Mouse (Mus musculus) heart, postnatal 4 days (tissue): ENCODE results near the gene Banp. TPM values are rescaled to one million over a fixed set of nuclear protein-coding genes. Genes with fewer than 3 reads are reported as not detected.

Experiments used
- DNase-seq: peaks from one replicate; pipeline ENCODE4 v3.0.0; 2021
- microRNA-seq, 2 experiments: library from miRNA; unstranded; fragments of <30 nt; microRNA quantifications; one replicate each; pipeline ENCODE4 v1.2.0; 2021 to 2022
- total RNA-seq, 2 experiments: library from RNA; stranded (reverse); gene quantifications; 2 replicates each; pipeline ENCODE4 v1.2.3; 2021

The Banp gene
- total RNA-seq, 2 experiments from 2014 or later = 9.1 to 10.3 TPM

DNA sequence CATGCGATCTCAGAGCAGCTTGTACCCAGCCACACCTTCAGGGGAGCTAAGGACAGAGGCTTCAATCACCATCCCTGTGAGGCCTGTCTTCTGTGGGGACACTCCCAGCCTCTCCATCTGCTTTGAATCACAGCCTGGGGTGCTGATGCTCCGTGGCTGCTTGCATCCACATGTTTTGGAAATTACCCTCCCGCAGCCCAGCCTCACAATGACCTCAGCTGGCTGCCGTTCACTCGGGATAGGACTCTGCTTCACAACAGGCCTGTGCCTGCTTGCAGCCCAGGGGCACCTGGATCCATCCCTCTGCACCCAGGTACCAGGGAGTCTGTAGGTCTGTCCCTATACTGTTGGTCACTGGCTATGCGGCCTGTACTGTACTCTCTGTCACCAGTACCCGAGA lies 114.8 kb downstream of the Banp start:
- no peak for DNase-seq

DNA sequence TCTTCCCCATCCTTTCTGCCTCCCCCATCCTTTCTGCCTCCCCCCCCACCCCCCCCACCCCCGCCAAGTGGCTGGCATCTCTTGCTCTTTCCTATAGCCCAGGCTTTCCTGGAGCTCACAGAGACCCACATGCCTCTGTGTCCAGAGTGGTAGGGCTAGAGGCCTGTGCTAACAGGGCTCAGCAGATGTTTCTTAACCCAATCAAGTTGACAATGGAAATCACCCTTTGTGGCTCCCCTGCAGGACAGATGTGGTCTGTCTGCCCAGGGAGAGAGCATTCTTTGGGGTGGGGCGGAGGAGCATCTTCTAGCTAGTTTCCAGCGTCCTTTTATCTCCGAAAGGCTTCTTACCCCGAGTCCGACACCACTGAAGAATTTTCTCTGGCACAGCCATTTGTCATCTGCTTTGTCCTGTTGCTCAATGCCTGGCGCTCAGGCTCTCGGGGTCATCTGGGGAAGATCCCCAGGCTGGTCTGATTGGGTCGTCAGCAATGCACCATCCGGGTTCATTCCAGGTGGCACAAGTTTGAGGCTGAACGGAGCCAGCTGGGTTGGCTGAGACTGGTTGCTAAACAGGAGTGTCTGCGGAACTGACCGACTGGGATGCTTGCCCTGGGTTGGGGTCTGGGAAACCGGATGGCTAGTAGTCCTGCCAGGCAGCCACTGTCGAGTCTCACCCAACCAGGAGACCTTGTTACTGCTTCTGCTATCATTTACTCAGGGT lies 118.4 kb downstream of the Banp start:
- DNase-seq = no peak

DNA sequence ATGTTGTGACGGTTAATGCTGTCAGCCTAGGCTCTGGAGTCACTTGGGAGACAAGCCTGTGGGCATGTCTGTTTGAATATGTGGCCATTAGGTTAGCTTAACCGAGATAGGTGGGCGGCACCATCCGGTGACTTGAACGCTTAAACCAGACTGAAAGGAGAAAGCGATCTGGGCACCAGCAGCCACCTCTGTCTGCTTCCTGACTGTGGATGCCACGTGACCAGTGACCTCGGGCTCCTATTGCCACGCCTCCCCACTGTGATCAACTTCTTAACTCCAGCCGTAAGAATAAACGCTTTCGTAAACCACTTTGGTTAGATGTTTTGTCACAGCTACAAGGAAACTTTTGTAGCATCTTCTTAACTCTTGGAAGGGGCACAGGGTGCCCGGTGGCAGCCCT lies 119.1 kb downstream of the Banp start:
- DNase-seq = no peak

DNA sequence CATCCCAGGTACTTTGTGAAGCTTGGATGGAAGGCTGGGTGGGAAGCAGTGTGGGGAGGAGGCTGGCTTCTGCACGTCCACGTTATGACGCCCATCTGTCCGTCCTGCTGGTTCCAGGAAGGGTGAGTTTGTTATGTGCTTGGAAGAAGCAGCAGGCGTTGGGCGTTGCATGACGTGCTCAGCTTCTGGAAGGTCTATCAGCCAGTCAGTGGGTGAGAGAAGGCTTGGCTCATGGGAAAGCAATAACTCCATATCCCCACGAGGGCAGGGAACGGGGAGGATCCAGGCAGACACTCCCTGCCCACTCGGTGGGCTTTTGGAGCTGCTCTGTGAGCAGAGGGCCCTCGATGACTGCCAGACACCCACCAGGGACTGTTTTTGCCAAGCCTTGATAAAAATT lies 119.7 kb downstream of the Banp start:
- DNase-seq = no peak

DNA sequence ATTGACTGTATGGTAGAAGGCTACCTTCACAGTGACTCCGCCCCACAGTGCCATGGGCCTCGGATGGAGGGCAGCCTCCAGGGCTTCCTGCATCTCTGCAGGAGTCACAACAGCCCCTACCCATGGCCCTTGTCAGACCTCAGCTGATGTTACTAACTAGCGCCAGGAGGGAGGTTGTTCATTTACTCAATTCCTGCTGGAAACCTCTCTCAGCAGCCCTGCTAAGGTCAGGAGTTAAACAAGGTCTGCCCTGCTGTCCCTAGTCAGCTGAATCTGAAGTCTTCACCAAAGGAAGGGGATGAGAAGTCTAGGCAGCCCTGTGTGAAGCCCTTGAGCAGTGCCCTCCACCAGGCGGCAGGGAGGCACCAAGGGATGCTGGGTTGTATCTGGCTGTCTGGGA lies 121.6 kb downstream of the Banp start:
- no peak for DNase-seq

DNA sequence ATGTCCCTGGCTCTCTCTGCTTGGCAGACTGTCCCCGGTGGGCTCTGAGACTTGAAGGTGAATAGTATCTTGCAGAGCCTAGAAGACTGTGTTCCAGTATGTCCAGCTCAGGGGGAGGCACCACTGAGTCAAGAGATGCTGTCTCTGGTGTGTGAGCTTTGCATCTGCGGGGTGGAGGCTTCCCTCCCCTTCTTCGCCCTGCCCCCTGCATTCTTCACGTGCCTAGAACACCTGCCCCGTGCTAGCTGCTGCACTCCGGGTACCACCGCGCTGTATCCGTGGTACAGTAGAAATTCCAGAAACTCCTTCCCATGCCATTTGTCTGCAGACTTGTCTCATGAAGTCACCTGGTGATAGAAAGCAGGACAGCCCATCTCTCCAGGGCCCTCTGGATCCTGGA lies 124.4 kb downstream of the Banp start:
- DNase-seq = no peak

DNA sequence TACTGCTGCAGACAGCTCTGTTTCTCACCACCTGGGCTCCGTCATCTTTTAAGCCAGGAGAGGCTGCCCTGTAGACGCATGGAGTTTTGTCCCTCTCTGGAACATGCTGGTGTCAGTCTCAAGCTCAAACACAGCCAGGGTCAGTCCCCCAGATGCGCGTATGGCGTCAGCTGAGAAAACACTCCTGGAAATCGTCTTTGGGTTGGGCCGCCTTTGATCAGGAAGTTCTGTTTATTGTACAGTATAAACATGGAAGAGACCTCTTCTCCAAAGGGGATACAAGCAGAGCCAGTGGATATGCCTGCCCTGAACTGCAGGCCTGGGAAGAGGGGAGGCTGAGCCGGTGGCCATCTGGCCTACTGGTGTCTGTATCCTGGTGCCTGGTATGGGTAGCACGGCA lies 124.9 kb downstream of the Banp start:
- DNase-seq = no peak

DNA sequence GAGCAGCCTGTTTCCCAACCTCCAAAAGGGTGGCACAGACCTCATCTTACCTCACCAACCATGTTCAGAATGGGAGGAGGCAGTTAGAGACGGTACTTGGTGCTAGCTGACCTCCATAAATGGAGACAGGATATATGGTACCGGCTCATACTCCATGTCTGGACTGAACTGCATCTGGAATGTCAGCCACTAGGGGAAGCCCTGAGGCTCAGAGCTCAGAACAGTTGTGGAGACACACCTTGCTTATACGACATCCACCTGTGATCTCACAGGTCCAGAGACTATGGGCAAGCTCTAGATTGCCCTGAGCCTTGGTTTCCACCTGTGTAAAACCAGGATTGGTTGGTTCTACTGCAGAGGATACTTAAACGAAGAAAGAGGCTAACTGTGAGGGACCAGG lies 125.4 kb downstream of the Banp start:
- DNase-seq = no peak

DNA sequence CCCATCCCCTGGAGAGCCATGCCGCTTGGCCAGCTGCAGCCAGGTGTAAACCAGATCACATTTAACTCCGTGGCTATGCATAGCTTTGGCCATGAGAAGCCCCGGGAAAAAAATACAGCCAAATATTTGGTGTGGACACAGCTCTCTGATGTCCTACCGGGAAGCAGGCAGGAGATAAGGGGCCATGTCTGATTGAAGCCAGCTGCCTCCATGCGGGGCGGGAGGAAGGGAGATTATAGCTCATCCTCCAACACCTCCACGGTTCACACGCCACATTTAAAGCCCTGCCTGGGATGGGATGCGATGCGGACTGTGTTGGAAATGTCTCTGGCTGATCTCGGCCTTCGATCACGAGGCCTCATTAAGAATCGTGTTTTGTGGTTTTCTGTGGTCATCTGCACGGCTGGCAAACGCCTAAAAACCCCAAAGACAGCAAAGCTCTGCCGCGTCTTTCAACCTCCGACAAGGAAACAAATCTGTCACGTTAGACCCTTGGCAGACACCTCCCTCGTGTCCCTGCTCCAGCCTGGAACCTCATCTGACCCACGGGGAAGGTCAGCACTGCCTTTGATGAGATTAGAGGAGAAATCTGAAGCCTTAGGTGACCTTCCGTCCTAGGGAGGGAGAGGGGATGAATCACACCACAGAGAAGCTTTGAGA lies 126.8 kb downstream of the Banp start:
- peak; percentile 20 for DNase-seq

DNA sequence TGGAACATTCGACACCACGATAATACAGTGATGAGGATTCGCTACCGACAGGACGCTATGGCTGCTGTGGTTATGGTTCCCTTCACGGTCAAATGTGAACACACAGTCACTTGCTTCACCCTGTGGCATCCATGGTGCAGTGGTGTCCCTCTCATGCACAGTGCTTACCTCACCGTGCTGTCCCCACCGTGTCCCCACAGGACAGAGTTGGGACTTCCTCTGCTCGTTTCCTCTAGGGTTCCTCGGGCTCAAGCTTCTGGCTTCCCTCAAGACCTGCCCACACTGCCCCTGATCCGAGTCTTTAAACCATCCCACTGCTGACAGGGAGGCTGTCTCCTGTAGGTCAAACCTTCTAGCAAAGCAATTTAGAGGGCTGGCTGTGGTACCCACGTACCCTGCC lies 128.8 kb downstream of the Banp start:
- no peak for DNase-seq

Small RNA genes lying within 50 kb of the gene (microRNA-seq; reads per million reads assigned to microRNA genes)
- gene Mir7237 = 0.35 to 0.41 reads per million in 2 experiments

Other genes with a start within 250 kb of the Banp start
- under 1 TPM in 1 of 2 experiments, not detected in 1; 0.07 TPM for gene Jph3, start 220.1 kb upstream of the Banp start, total RNA-seq
- gene Klhdc4, start 120.2 kb upstream of the Banp start, total RNA-seq = 10 to 100 TPM; 17.8 to 21.9 TPM
- gene Slc7a5, start 42.1 kb upstream of the Banp start, total RNA-seq = 10 to 100 TPM; 21.5 to 24.5 TPM
- gene Car5a, start 4.8 kb upstream of the Banp start, total RNA-seq = not detected